Mouse (Mus musculus): ENCODE results near the gene Wfdc16. TPM values are rescaled to one million over a fixed set of nuclear protein-coding genes. Genes with fewer than 3 reads are reported as not detected.

The Wfdc16 gene
- not detected in 2 replicates for polyA plus RNA-seq (2012; rRNA removed)

DNA sequence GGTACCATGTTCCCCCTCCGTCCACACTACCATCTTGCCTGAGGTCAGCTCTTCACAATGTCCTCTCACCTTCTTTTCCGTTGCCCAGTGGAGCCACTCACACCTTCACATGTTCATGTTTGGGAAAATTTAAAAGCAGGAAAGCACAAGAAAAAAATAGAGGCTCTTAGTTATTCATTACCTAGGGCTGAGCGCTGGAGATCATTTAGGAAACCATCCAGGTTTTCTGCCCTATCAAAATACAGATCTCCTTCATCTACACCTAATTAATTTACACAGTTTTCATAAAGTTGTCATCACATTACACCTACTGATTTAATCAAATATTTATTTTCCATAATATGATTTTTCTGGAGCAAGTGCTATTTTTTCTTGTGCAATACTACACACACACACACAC lies at the start of gene Wfdc16:
Gene Wfdc16 (minus strand): TSS at position 101 of the 400 bp plus-strand sequence.
- Histone ChIP-seq H3K4me3 (ENCODE audit: insufficient read depth, low read length) (no peak within 1 kb of the TSS), H3K4me1 (ENCODE audit: control insufficient read depth, insufficient read depth, low read length) (no peaks in the 10 kb centered on the region), H3K27ac (ENCODE audit: insufficient read depth, low read length) (no peak within 1 kb of the TSS)
- TF ChIP-seq CTCF (IDR thresholded peaks at IDR 0.05; ENCODE audit: extremely low read depth, insufficient read depth, low read length): no peak
- TF ChIP-seq POLR2A (IDR thresholded peaks at IDR 0.05; ENCODE audit: extremely low read depth, insufficient read depth, low read length): no peak

DNA sequence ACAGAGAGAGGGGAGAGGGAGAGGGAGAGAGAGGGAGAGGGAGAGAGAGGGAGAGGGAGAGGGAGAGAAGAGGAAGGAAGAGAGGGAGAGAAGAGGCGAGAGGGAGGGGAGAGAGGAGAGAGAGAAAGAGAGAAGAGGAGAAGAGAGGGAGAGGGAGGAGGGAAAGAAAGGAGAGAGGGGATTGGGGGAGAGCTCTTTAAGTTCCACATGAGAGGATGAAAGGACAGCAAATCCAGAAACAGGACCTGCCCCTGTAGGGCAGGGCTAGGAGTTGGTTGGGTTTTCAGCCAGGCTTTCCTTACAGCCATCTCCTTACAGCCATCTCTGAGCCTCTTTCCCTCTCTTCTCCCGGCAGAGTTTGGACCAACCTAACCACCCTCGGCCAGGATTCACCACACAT lies 46.2 kb upstream of the Wfdc16 start, which contains the start of gene Wfdc13:
Gene Wfdc13 (plus strand): TSS at position 301 of the 400 bp plus-strand sequence.
- Histone ChIP-seq H3K27ac (ENCODE audit: insufficient read depth, low read length) (no peak within 1 kb of the TSS), H3K4me1 (ENCODE audit: control insufficient read depth, insufficient read depth, low read length) (no peaks in the 10 kb centered on the region), H3K4me3 (ENCODE audit: insufficient read depth, low read length) (no peak within 1 kb of the TSS)
- no peak for TF ChIP-seq POLR2A (IDR thresholded peaks at IDR 0.05; ENCODE audit: extremely low read depth, insufficient read depth, low read length)
- no peak for TF ChIP-seq CTCF (IDR thresholded peaks at IDR 0.05; ENCODE audit: extremely low read depth, insufficient read depth, low read length)

DNA sequence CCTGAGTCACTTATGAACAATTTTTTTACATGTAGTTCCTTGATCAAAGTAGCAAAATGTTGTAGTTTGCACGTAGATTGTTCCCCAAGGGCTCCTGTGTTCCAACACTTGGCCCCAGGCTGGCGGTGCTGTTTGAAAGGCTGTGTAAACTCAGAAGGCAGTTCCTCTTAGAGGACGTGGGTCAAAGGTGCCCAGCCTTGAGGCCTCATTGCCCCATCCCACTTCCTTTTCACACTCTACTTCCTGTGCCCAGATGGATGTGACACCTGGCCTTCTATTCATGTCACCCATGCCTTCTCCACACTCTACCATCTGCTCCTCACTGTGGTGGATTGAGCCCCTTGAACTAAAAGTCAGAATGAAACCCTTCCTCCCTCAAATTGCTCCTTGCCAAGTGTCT lies 41.3 kb upstream of the Wfdc16 start:
- Histone ChIP-seq H3K4me3 (ENCODE audit: insufficient read depth, low read length) (no peak overlapping the region), H3K27ac (ENCODE audit: insufficient read depth, low read length) (no peak overlapping the region), H3K4me1 (ENCODE audit: control insufficient read depth, insufficient read depth, low read length) (no peaks in the 10 kb centered on the region)
- no peak for TF ChIP-seq POLR2A (IDR thresholded peaks at IDR 0.05; ENCODE audit: extremely low read depth, insufficient read depth, low read length)
- no peak for TF ChIP-seq CTCF (IDR thresholded peaks at IDR 0.05; ENCODE audit: extremely low read depth, insufficient read depth, low read length)

DNA sequence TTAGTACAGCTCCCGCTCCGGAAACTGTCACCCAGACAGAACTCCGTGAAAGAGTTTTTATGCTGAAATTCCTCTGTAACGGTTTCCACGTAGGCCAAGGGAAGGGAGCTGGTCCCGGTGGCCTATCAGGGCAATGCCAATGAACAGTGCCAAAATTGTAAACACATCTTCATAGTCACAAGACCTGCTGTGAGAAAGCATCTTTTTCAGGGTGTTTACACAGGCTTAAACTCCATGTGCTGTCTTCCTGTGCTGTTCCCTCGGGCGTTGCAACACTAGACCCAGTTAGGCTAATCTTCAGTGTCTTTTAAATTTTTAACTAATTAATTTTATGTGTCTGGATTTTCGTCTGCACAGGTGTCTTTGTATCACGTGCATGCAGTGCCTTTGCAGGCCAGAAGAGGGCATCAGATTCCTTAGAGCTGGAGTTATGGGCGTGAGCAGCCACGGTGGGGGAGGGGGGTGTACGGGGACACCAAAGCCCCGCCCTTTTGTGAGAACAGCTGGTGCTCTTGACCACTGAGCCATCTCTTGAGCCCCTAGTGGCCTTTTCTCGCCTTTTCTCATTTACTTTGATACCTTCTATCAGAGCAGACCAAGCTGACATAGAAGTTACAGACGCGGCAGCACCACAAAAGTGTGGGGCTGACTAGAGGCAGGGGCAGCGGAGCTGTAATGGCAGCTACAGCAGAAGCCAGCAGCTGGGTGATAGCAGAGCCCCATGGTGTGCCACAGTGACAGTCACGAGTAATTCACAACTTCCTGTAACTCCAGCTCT lies 40.4 kb upstream of the Wfdc16 start:
- no peak overlapping the region for H3K4me3 ChIP-seq (ENCODE audit: insufficient read depth, low read length)
- no peak for TF ChIP-seq POLR2A (IDR thresholded peaks at IDR 0.05; ENCODE audit: extremely low read depth, insufficient read depth, low read length)
- peak; percentile 65 for TF ChIP-seq CTCF (IDR thresholded peaks at IDR 0.05; ENCODE audit: extremely low read depth, insufficient read depth, low read length)
- H3K27ac ChIP-seq (ENCODE audit: insufficient read depth, low read length): no peak overlapping the region
- H3K4me1 ChIP-seq (ENCODE audit: control insufficient read depth, insufficient read depth, low read length): no peaks in the 10 kb centered on the region

GRCm38 (mm10) chr2:164676916-164677685 lies 38.5 kb upstream of the Wfdc16 start:
- Histone ChIP-seq H3K4me1 (ENCODE audit: control insufficient read depth, insufficient read depth, low read length) (no peaks in the 10 kb centered on the region), H3K4me3 (ENCODE audit: insufficient read depth, low read length) (no peak overlapping the region), H3K27ac (ENCODE audit: insufficient read depth, low read length) (no peak overlapping the region)
- TF ChIP-seq POLR2A (IDR thresholded peaks at IDR 0.05; ENCODE audit: extremely low read depth, insufficient read depth, low read length): no peak
- TF ChIP-seq CTCF (IDR thresholded peaks at IDR 0.05; ENCODE audit: extremely low read depth, insufficient read depth, low read length): no peak

DNA sequence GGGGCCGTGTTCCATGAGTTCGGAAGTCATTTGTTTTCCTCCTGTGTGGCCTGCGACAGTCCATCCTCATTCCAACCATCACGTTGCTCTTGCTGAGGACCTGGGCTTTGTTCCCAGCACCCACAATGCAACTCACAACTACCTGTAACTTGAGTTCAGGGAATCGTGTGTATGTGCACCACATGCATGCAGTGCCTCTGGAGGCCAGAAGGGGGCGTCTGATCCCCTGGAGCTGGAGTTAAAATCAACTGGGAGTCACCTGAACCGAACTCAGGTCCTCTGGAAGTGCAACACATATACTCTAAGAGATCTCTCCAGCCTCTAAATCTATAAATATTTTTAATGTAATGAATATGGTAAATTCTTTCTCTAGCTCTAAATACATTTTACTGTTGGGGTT lies 37.5 kb upstream of the Wfdc16 start:
- TF ChIP-seq CTCF (IDR thresholded peaks at IDR 0.05; ENCODE audit: extremely low read depth, insufficient read depth, low read length) (no peak), POLR2A (IDR thresholded peaks at IDR 0.05; ENCODE audit: extremely low read depth, insufficient read depth, low read length) (no peak)
- Histone ChIP-seq H3K4me3 (ENCODE audit: insufficient read depth, low read length) (no peak overlapping the region), H3K4me1 (ENCODE audit: control insufficient read depth, insufficient read depth, low read length) (no peaks in the 10 kb centered on the region), H3K27ac (ENCODE audit: insufficient read depth, low read length) (no peak overlapping the region)

- no peak within 1 kb of the TSS for H3K4me3 ChIP-seq (ENCODE audit: insufficient read depth, low read length)
- H3K4me1 ChIP-seq (ENCODE audit: control insufficient read depth, insufficient read depth, low read length): no peaks in the 10 kb centered on the region
- no peak for TF ChIP-seq POLR2A (IDR thresholded peaks at IDR 0.05; ENCODE audit: extremely low read depth, insufficient read depth, low read length)
- TF ChIP-seq CTCF (IDR thresholded peaks at IDR 0.05; ENCODE audit: extremely low read depth, insufficient read depth, low read length): no peak
- no peak within 1 kb of the TSS for H3K27ac ChIP-seq (ENCODE audit: insufficient read depth, low read length)
Measured at GRCm38 (mm10) chr2:164673987-164674386, 35.4 kb upstream of the Wfdc16 start, which contains the start of gene Wfdc11. Wfdc11 (minus strand) TSS chr2:164674087.

DNA sequence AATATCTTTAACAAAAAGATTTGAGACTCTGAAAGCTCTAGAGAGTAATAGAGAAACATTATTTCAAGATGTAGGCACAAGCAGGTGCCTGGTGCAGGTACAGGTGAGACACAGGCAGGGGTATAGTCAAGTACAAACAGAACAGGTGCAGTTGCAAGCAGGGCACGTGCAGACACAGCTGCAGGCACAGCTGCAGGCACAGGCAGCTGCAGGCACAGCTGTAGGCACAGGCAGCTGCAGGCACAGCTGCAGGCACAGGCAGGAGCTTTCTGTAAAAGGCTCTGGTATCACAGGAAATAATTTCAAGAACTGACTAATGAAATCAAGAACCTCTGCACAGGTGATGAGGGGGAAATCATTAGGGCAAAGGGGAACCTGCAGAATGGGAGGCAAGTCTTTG lies 32.3 kb upstream of the Wfdc16 start:
- Histone ChIP-seq H3K4me1 (ENCODE audit: control insufficient read depth, insufficient read depth, low read length) (no peaks in the 10 kb centered on the region), H3K4me3 (ENCODE audit: insufficient read depth, low read length) (no peak overlapping the region), H3K27ac (ENCODE audit: insufficient read depth, low read length) (no peak overlapping the region)
- TF ChIP-seq POLR2A (IDR thresholded peaks at IDR 0.05; ENCODE audit: extremely low read depth, insufficient read depth, low read length): no peak
- TF ChIP-seq CTCF (IDR thresholded peaks at IDR 0.05; ENCODE audit: extremely low read depth, insufficient read depth, low read length): no peak

- Histone ChIP-seq H3K4me1 (ENCODE audit: control insufficient read depth, insufficient read depth, low read length) (no peaks in the 10 kb centered on the region), H3K27ac (ENCODE audit: insufficient read depth, low read length) (no peak overlapping the region), H3K4me3 (ENCODE audit: insufficient read depth, low read length) (no peak overlapping the region)
- no peak for TF ChIP-seq POLR2A (IDR thresholded peaks at IDR 0.05; ENCODE audit: extremely low read depth, insufficient read depth, low read length)
- TF ChIP-seq CTCF (IDR thresholded peaks at IDR 0.05; ENCODE audit: extremely low read depth, insufficient read depth, low read length): no peak
Measured at GRCm38 (mm10) chr2:164670261-164670660, 31.7 kb upstream of the Wfdc16 start.
